Mouse (Mus musculus) kidney, adult 2 months (tissue): ENCODE data around the gene 4930438A08Rik.

Source experiments
- CTCF ChIP-seq: fragments of 200-500 bp; conservative IDR thresholded peaks from 2 replicates; pipeline ENCODE4 v1.5.1; 2011; ENCODE audit warnings: low read depth, mild to moderate bottlenecking, control low read depth, low read length, moderate library complexity, mixed read lengths; ENCODE audit not compliant: insufficient read depth, insufficient read length
- POLR2A ChIP-seq: fragments of 200-500 bp; IDR thresholded peaks from one replicate; pipeline ENCODE4 v1.6.1; 2011; ENCODE audit warnings: low read depth, low read length, control low read depth

DNA sequence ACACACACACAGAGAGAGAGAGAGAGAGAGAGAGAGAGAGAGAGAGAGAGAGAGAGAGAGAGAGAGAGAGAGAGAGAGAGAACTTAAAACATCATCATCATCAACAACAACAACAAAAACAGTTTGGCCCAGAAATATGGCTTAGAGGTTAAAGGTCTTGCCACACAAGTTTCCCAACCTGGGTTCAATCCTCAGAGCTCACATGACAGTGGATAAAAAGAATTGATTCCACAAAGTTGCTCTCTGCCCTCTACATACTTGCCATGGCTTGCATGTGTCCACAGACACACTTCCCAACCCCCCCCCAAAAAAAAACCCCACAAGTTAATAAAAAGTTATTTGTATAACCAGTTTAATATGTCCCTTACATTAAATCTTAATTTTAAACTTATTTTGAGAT lies 48.2 kb upstream of the 4930438A08Rik start:
- TF ChIP-seq CTCF, result no peak
- no peak for TF ChIP-seq POLR2A
